Mouse (Mus musculus): ENCODE data around the gene Lypd3. TPM values are rescaled to one million over a fixed set of nuclear protein-coding genes. Genes with fewer than 3 reads are reported as not detected.
A peak's percentile ranks its signal among the peaks of the same experiment; 100 is the strongest.

The Lypd3 gene
- total RNA-seq (2021) = 1 to 10 TPM in 1 of 2 experiments, under 1 TPM in 1; 0.57 to 1.3 TPM
- long read RNA-seq, partial matches to known transcripts = 2 of 2 reads
- long read RNA-seq, other reads (novel, unspliced or antisense) = 0 of 2 reads

- no peak for DNase-seq (ENCODE audit: low spot score in 2 of 2)
Measured at GRCm38 (mm10) chr7:24636264-24636663, at the start of gene Lypd3. Gene Lypd3, plus strand, starts transcription at chr7:24636550.

- no peak for DNase-seq (ENCODE audit: low spot score in 2 of 2)
Measured at GRCm38 (mm10) chr7:24586828-24587227, 49.5 kb upstream of the Lypd3 start.

GRCm38 (mm10) chr7:24587330-24588105 is 48.8 kb upstream of the Lypd3 start, which contains the start of the genes Ethe1 and Zfp575:
Gene Ethe1, plus strand, starts transcription at chr7:24587543.
Gene Zfp575, minus strand, starts transcription at chr7:24587641.
- peak; percentile 86 to 87 for DNase-seq (ENCODE audit: low spot score in 2 of 2)

GRCm38 (mm10) chr7:24588336-24588735 is 48.0 kb upstream of the Lypd3 start:
- DNase-seq (ENCODE audit: low spot score in 2 of 2) = no peak

- DNase-seq (ENCODE audit: low spot score in 2 of 2) = no peak
Measured at GRCm38 (mm10) chr7:24591735-24592134, 44.6 kb upstream of the Lypd3 start.

- DNase-seq (ENCODE audit: low spot score in 2 of 2) = no peak
Measured at GRCm38 (mm10) chr7:24592163-24592562, 44.2 kb upstream of the Lypd3 start.

GRCm38 (mm10) chr7:24592781-24593180 is 43.6 kb upstream of the Lypd3 start:
- no peak for DNase-seq (ENCODE audit: low spot score in 2 of 2)

- peak in 1 of 2 experiments; percentile 61 for DNase-seq (ENCODE audit: low spot score in 2 of 2)
Measured at GRCm38 (mm10) chr7:24593621-24594308, 42.6 kb upstream of the Lypd3 start.

GRCm38 (mm10) chr7:24594309-24594803 is 42.0 kb upstream of the Lypd3 start:
- DNase-seq (ENCODE audit: low spot score in 2 of 2) = no peak

- DNase-seq (ENCODE audit: low spot score in 2 of 2) = no peak
Measured at GRCm38 (mm10) chr7:24595464-24595863, 40.9 kb upstream of the Lypd3 start.

- no peak for DNase-seq (ENCODE audit: low spot score in 2 of 2)
Measured at GRCm38 (mm10) chr7:24598121-24598520, 38.2 kb upstream of the Lypd3 start.

GRCm38 (mm10) chr7:24599211-24600067 is 36.9 kb upstream of the Lypd3 start:
- no peak for DNase-seq (ENCODE audit: low spot score in 2 of 2)

- peak; percentile 94 to 98 for DNase-seq (ENCODE audit: low spot score in 2 of 2)
Measured at GRCm38 (mm10) chr7:24600941-24601597, 35.3 kb upstream of the Lypd3 start.

GRCm38 (mm10) chr7:24605561-24605960 is 30.8 kb upstream of the Lypd3 start:
- no peak for DNase-seq (ENCODE audit: low spot score in 2 of 2)

GRCm38 (mm10) chr7:24606046-24606445 is 30.3 kb upstream of the Lypd3 start:
- DNase-seq (ENCODE audit: low spot score in 2 of 2) = no peak

GRCm38 (mm10) chr7:24608017-24608416 is 28.3 kb upstream of the Lypd3 start:
- DNase-seq (ENCODE audit: low spot score in 2 of 2) = peak in 1 of 2 experiments; percentile 51

GRCm38 (mm10) chr7:24608561-24608960 is 27.8 kb upstream of the Lypd3 start:
- DNase-seq (ENCODE audit: low spot score in 2 of 2) = no peak

- DNase-seq (ENCODE audit: low spot score in 2 of 2) = no peak
Measured at GRCm38 (mm10) chr7:24610144-24610878, 26.0 kb upstream of the Lypd3 start, which contains the start of gene Phldb3. Gene Phldb3, plus strand, starts transcription at chr7:24610763.

GRCm38 (mm10) chr7:24610879-24611494 is 25.4 kb upstream of the Lypd3 start:
- DNase-seq (ENCODE audit: low spot score in 2 of 2) = peak in 1 of 2 experiments; percentile 52
